Mouse (Mus musculus) stomach, embryonic 15.5 days (tissue): ENCODE measurements around the gene Orai2. TPM values are rescaled to one million over a fixed set of nuclear protein-coding genes. Genes with fewer than 3 reads are reported as not detected.
"Not testable (repeated sequence)": the region's sequence is repeated elsewhere in the genome, so short reads cannot be mapped to it uniquely, and the experiment has no call there.

Source experiments
- ATAC-seq: fragments of 200-750 bp; cut with Nextera tagmentation; 2 replicates; pipeline ENCODE4 v1.8.0; 2017; ENCODE audit warnings: low read depth, moderate number of reproducible peaks, moderate TSS enrichment; ENCODE audit not compliant: insufficient read depth, low FRiP score
- H3K27ac ChIP-seq: fragments of 300-500 bp; sonication (generic); 2 replicates; pipeline ENCODE4 v1.5.1; 2015; ENCODE audit warnings: mild to moderate bottlenecking, inconsistent platforms
- H3K27me3 ChIP-seq: fragments of 300-500 bp; sonication (generic); replicated peaks from 2 replicates; pipeline ENCODE4 v1.6.1; 2015; ENCODE audit warnings: inconsistent platforms
- H3K36me3 ChIP-seq: fragments of 300-500 bp; sonication (generic); 2 replicates; pipeline ENCODE4 v1.6.1; 2015; ENCODE audit warnings: inconsistent platforms
- H3K4me1 ChIP-seq: fragments of 300-500 bp; sonication (generic); 2 replicates; pipeline ENCODE4 v1.6.1; 2015; ENCODE audit warnings: inconsistent platforms
- H3K4me2 ChIP-seq: fragments of 300-500 bp; sonication (generic); 2 replicates; pipeline ENCODE4 v1.6.1; 2015; ENCODE audit warnings: mild to moderate bottlenecking, inconsistent platforms
- H3K4me3 ChIP-seq: fragments of 300-500 bp; sonication (generic); replicated peaks from 2 replicates; pipeline ENCODE4 v1.5.1; 2015; ENCODE audit warnings: inconsistent platforms
- H3K9ac ChIP-seq: fragments of 300-500 bp; sonication (generic); 2 replicates; pipeline ENCODE4 v1.6.1; 2015; ENCODE audit warnings: inconsistent platforms
- H3K9me3 ChIP-seq: fragments of 300-500 bp; sonication (generic); 2 replicates; pipeline ENCODE4 v1.6.1; 2016; ENCODE audit warnings: inconsistent platforms
- WGBS: fragments of 180-500 bp; shearing (Covaris S2); methylation state at CpG from one replicate; pipeline ENCODE4 v1.1.7; 2015; 5-methylcytosine and 5-hydroxymethylcytosine counted together
- polyA plus RNA-seq: library from polyadenylated mRNA; unstranded; fragments of >200 nt; fragmentation: Nextera tagmentation; extraction: Ambion mirVana; gene quantifications from 2 replicates; pipeline ENCODE4 v1.2.1, GENCODE M21; 2015

Gene Orai2
- polyA plus RNA-seq = 7.0 and 7.5 TPM in 2 replicates

GRCm38 (mm10) chr5:136170512-136171362, at the start of gene Orai2:
Orai2 (minus strand) TSS chr5:136170713.
- ATAC-seq = peak; percentile 82
- WGBS = 3% methylated on average over 49 of the region's 49 CpGs

GRCm38 (mm10) chr5:136218585-136218984, 48.1 kb upstream of the Orai2 start:
- Histone ChIP-seq H3K27me3 (no peaks in the 10 kb centered on the region), H3K9ac (no peak overlapping the region), H3K4me3 (no peak overlapping the region), H3K4me2 (no peak overlapping the region), H3K4me1 (no peaks in the 10 kb centered on the region), H3K36me3 (no peaks in the 10 kb centered on the region), H3K27ac (no peak overlapping the region), H3K9me3 (no peaks in the 10 kb centered on the region)
- ATAC-seq = no peak
- WGBS = 82% methylated on average over 12 of the region's 12 CpGs

More at GRCm38 (mm10) chr5:136170512-136171362, at the start of gene Orai2:
- no peaks in the 10 kb centered on the region for H3K9me3 ChIP-seq
- no peaks in the 10 kb centered on the region for H3K27me3 ChIP-seq
- peak within 1 kb of the TSS; percentile 59 for H3K4me3 ChIP-seq
- peak within 1 kb of the TSS; percentile 73 for H3K27ac ChIP-seq
- peaks cover 22% of the 10 kb centered on the region for H3K4me1 ChIP-seq
- H3K9ac ChIP-seq = peak within 1 kb of the TSS; percentile 44
- peak within 1 kb of the TSS; percentile 95 for H3K4me2 ChIP-seq
- H3K36me3 ChIP-seq = no peaks in the 10 kb centered on the region

- WGBS = 55% methylated on average over 4 of the region's 4 CpGs
- Histone ChIP-seq H3K36me3 (no peaks in the 10 kb centered on the region), H3K4me2 (no peak overlapping the region), H3K9ac (no peak overlapping the region), H3K4me1 (no peaks in the 10 kb centered on the region), H3K4me3 (no peak overlapping the region), H3K27ac (no peak overlapping the region), H3K9me3 (no peaks in the 10 kb centered on the region), H3K27me3 (no peaks in the 10 kb centered on the region)
- ATAC-seq = no peak
Measured at GRCm38 (mm10) chr5:136217932-136218381, 47.4 kb upstream of the Orai2 start.

DNA sequence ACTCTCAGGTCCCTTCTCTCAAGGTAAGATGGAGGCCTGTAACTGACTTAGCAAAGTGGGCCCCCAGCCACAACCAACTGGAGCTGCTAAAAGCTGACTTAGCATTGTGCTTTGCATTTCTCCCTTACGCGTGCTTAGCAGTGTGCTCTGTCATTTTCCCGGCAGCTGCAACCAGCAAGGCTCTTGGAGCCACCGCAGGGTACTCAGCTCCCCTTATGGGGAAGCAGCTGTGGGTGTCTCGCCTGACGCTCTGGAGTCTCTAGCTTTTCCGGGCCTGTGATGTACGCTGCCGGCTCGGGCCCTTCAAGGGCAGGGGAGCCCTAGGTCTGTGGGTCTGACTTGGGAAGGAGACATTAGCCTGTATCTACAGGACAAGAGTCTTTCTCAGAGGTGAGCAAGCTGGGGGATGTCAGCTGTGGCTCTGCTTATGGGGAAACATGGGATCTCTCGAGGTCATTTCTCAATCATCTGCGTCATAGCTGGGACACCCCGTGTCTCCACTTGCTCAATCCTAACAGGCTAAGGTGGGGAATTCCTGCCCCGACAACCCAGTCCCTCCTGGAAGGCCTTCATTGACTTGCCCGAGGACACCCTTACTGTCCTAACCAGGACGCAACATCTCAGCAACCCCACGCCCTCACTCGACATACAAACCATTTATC, 46.6 kb upstream of the Orai2 start:
- Histone ChIP-seq H3K9me3 (no peaks in the 10 kb centered on the region), H3K27ac (no peak overlapping the region), H3K36me3 (no peaks in the 10 kb centered on the region), H3K4me1 (no peaks in the 10 kb centered on the region), H3K4me3 (no peak overlapping the region), H3K4me2 (no peak overlapping the region), H3K27me3 (no peaks in the 10 kb centered on the region), H3K9ac (no peak overlapping the region)
- 77% methylated on average over 18 of the region's 18 CpGs for WGBS
- ATAC-seq = no peak

DNA sequence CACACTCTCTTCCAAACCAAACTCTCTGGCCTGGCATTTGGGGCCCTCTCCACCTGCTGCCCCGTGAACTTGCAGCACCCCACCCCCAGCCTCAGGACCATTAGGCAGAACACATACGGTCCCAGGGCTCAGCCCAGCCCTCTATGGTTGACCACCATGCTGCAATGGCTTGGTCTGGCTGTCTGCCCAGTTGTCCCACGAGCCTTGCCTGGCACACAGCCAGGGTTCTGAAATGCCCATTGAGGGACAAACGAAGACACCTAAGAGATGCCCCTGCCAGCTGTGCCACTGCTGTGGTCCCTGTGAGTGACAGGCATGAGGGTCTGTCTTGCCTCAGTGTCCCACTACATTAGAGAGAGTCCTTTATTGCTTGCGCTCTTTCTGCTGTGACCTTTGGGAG, 45.4 kb upstream of the Orai2 start:
- Histone ChIP-seq H3K4me3 (no peak overlapping the region), H3K4me1 (no peaks in the 10 kb centered on the region), H3K27me3 (no peaks in the 10 kb centered on the region), H3K36me3 (no peaks in the 10 kb centered on the region), H3K4me2 (no peak overlapping the region), H3K9ac (no peak overlapping the region), H3K9me3 (no peaks in the 10 kb centered on the region), H3K27ac (no peak overlapping the region)
- no peak for ATAC-seq
- WGBS = 72% methylated on average over 5 of the region's 5 CpGs

DNA sequence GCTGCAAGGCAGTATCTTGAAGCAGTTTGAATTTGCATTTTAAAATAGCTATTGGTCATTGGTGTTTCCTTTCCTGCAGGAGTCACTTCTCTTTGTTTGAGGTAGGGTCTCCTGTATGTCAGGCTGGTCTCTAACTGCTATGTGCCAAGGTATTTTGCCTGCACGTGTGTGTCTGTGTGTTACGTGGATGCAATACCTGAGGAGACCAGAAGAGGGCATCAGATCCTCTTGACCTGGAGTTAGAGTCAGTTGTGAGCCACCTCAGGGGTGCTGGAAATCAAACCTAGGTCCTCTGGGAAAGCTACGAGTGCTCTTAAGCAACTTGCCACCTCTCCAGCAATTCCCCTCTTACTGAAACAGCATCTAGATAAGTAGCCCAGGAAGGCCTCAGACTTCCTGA, 44.7 kb upstream of the Orai2 start:
- H3K9ac ChIP-seq = no peak overlapping the region
- WGBS = 97% methylated on average over 3 of the region's 3 CpGs

GRCm38 (mm10) chr5:136213716-136214115, 43.2 kb upstream of the Orai2 start:
- WGBS = 73% methylated on average over 5 of the region's 5 CpGs
- Histone ChIP-seq H3K4me2 (no peak overlapping the region), H3K27me3 (no peaks in the 10 kb centered on the region), H3K36me3 (no peaks in the 10 kb centered on the region), H3K4me3 (no peak overlapping the region), H3K27ac (no peak overlapping the region), H3K9ac (no peak overlapping the region), H3K9me3 (no peaks in the 10 kb centered on the region), H3K4me1 (no peaks in the 10 kb centered on the region)
- no peak for ATAC-seq

More for the DNA sequence above, 44.7 kb upstream of the Orai2 start:
- no peak overlapping the region for H3K4me3 ChIP-seq
- no peak overlapping the region for H3K27ac ChIP-seq
- no peaks in the 10 kb centered on the region for H3K27me3 ChIP-seq
- H3K9me3 ChIP-seq = no peaks in the 10 kb centered on the region
- no peaks in the 10 kb centered on the region for H3K36me3 ChIP-seq
- ATAC-seq = no peak
- no peaks in the 10 kb centered on the region for H3K4me1 ChIP-seq
- H3K4me2 ChIP-seq = no peak overlapping the region

DNA sequence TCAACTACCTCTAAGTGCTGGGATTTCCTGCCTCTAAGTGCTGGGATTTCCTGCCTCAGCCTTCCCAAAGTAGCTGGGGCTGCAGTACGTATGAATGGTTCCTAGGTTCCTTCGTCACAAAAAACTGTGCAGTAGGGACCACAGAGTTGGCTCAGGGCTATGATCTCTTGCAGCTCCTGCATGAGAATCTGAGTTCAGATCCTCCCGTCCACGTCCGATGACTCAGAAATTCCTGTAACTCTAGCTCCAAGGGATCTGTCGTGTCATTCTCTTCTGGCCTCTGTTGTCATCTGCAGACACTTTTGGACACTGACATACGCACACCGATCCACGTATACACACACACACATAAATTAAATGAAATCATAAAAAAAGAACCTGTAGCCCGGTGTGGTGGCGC, 42.2 kb upstream of the Orai2 start:
- no peaks in the 10 kb centered on the region for H3K9me3 ChIP-seq
- H3K4me3 ChIP-seq = no peak overlapping the region
- no peaks in the 10 kb centered on the region for H3K36me3 ChIP-seq
- H3K4me1 ChIP-seq = no peaks in the 10 kb centered on the region
- H3K27ac ChIP-seq = no peak overlapping the region
- no peaks in the 10 kb centered on the region for H3K27me3 ChIP-seq
- 89% methylated on average over 11 of the region's 11 CpGs for WGBS
- ATAC-seq = no peak
- H3K4me2 ChIP-seq = no peak overlapping the region
- no peak overlapping the region for H3K9ac ChIP-seq

DNA sequence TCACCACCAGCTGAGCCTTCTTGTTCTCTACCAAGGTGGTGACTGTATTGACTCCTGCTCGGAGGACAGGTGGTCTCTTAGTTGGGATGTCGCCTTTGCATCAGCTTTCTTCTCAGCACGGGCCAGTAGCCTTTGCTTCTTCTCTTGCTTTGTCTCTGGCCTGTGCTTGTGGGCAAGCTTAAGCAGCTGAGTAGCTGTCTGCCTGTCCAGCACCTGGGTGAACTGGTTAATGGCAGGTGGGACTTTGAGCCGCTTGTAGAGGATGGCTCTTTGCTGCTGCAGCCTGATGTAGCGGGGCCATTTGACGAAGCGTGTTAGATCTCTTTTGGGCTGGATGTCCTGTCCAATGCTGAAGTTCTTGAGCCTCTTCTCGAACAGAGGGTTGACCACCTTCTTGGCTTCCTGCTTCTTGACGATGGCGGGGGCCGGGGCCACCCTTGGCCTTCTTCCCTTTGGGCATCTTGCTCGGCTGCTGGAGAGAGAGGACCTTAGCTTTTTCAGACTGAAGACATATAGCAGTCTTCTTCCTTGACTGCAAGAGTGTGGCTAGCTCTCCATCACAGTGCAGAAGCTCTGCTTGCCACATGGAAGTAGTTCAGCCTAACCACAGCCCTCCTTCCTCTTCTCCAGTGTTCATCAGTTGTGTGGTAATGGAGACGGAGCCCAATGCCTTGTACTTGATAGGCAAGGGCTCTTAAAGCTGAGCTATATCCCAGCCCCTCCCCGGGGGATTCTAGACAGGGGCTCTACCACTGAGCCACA, 41.0 kb upstream of the Orai2 start:
- H3K4me3 ChIP-seq, H3K9me3 ChIP-seq, H3K27ac ChIP-seq, H3K4me1 ChIP-seq, H3K4me2 ChIP-seq, H3K27me3 ChIP-seq, H3K36me3 ChIP-seq, H3K9ac ChIP-seq, ATAC-seq: not testable (repeated sequence)
- WGBS = 89% methylated on average over 14 of the region's 14 CpGs

DNA sequence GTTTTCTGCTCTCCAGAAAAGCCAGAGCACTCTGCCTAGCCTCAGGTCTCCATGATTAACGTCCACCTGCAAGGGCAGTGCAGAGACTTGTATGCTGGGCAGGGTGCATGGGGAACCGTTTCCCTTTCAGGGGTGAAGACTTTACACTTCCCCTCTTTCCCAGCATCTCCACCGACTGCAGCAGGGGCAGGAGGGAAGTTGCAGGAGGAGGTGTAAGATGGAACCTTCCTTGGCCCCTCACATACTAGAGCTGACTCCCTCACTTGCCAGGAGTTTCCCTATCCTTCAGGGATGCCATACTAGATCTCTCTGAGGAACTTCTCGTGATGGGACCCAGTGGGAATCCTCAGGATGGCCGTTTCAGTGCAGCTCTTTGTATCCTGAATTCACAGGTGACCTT, 40.0 kb upstream of the Orai2 start:
- Histone ChIP-seq H3K9ac (no peak overlapping the region), H3K4me1 (no peaks in the 10 kb centered on the region), H3K36me3 (no peaks in the 10 kb centered on the region), H3K4me3 (no peak overlapping the region), H3K27me3 (no peaks in the 10 kb centered on the region), H3K4me2 (no peak overlapping the region), H3K9me3 (no peaks in the 10 kb centered on the region), H3K27ac (no peak overlapping the region)
- WGBS = 73% methylated on average over 5 of the region's 5 CpGs
- ATAC-seq = no peak

DNA sequence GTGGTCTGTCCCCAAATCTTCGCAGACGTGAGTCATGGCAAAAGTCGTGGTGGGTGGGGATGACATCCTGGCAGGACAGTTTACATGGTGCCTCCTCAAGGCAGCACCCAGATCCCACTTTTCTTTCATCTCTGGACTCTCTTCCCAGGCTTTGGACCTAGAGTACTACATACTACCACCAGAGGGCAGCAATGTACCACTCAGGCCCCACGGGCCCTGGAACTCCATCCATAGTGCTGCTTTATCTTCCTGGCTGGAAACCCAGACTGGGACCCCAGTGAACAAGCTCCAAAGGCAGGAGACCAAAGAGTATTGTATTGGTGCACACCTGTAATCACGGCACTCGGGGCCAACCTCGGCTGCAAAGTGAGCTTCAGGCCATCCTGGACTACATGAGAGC, 31.3 kb upstream of the Orai2 start:
- 30% methylated on average over 7 of the region's 7 CpGs for WGBS

DNA sequence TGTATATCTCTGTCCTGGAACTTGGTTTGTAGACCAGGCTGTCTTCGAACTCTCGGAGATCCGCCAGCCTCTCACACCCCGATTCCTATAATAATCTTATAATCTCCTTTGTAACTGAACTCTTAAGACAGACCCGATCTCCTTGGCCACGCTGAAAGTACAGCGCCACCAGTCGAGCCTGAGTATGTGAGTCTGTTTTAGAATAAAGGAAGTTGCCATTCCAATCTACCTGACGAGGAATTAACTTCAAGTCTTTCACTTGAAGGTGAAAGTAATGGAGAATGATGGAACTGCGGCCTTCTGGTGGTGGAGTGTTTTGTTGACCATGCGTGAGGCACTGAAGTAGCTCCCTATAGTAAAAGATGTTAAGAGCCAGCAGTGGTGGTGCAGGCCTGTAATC, 29.0 kb upstream of the Orai2 start:
- WGBS = 30% methylated on average over 11 of the region's 11 CpGs
- peak overlapping the region; percentile 99 for H3K4me3 ChIP-seq
- ATAC-seq = no peak
- H3K27ac ChIP-seq = peak overlapping the region; percentile 84; the same call in 1 of the 2 replicates
- H3K9ac ChIP-seq = no peak overlapping the region
- H3K4me1 ChIP-seq = peaks cover 11% of the 10 kb centered on the region
- H3K4me2 ChIP-seq = peak overlapping the region; percentile 62
- H3K27me3 ChIP-seq = no peaks in the 10 kb centered on the region
- H3K36me3 ChIP-seq = peaks cover 18% of the 10 kb centered on the region
- no peaks in the 10 kb centered on the region for H3K9me3 ChIP-seq

More for the DNA sequence above, 31.3 kb upstream of the Orai2 start:
- no peak overlapping the region for H3K4me3 ChIP-seq
- H3K9me3 ChIP-seq = no peaks in the 10 kb centered on the region
- H3K9ac ChIP-seq = no peak overlapping the region
- H3K36me3 ChIP-seq = no peaks in the 10 kb centered on the region
- no peak for ATAC-seq
- H3K4me1 ChIP-seq = peaks cover 11% of the 10 kb centered on the region
- H3K27ac ChIP-seq = no peak overlapping the region
- H3K4me2 ChIP-seq = no peak overlapping the region
- no peaks in the 10 kb centered on the region for H3K27me3 ChIP-seq
